Mouse (Mus musculus) MEL (cell line): ENCODE measurements around the gene Ggt1. TPM values are rescaled to one million over a fixed set of nuclear protein-coding genes. Genes with fewer than 3 reads are reported as not detected.

Experiments
- DNase-seq: peaks from one replicate; pipeline ENCODE4 v3.0.0; 2011; ENCODE audit warnings: low read depth, low spot score
- H3K27ac ChIP-seq: 2 replicates; pipeline ENCODE4 v1.5.1; 2012; ENCODE audit warnings: low read depth, mild to moderate bottlenecking, control low read depth, low read length, moderate library complexity; ENCODE audit not compliant: control insufficient read depth
- H3K27me3 ChIP-seq, 2 experiments: fragments of 150-350 bp in 1 of 2; sonication (generic) in 1 of 2; 2 replicates each; pipeline ENCODE4 v1.6.1; 2012; ENCODE audit warnings: low read length in 2 of 2, mild to moderate bottlenecking in 2 of 2, improper control_type of control experiment in 1 of 2, moderate library complexity in 1 of 2; ENCODE audit not compliant: insufficient read depth in 2 of 2, control insufficient read depth in 1 of 2
- H3K36me3 ChIP-seq, 2 experiments: 2 replicates each; pipeline ENCODE4 v1.6.1; 2012 to 2014; ENCODE audit warnings: low read length in 2 of 2, improper control_type of control experiment in 1 of 2, inconsistent platforms in 1 of 2, mild to moderate bottlenecking in 1 of 2; ENCODE audit not compliant: insufficient read depth in 2 of 2, control insufficient read depth in 1 of 2
- H3K4me1 ChIP-seq, 2 experiments: fragments of 150-350 bp in 1 of 2; sonication (generic) in 1 of 2; 2 replicates each; pipeline ENCODE4 v1.6.1; 2012; ENCODE audit warnings: low read length in 2 of 2, improper control_type of control experiment in 1 of 2, mild to moderate bottlenecking in 1 of 2; ENCODE audit not compliant: insufficient read depth in 2 of 2, control insufficient read depth in 1 of 2
- H3K4me3 ChIP-seq, 2 experiments: fragments of 150-350 bp in 1 of 2; sonication (generic) in 1 of 2; 2 replicates each; pipeline ENCODE4 v1.5.1; 2012; ENCODE audit warnings: low read depth in 2 of 2, low read length in 2 of 2, mild to moderate bottlenecking in 2 of 2, moderate library complexity in 2 of 2, control low read depth in 1 of 2, improper control_type of control experiment in 1 of 2; ENCODE audit not compliant: control insufficient read depth in 1 of 2, insufficient read depth in 1 of 2
- H3K79me2 ChIP-seq: 2 replicates; pipeline ENCODE4 v1.6.1; 2012; ENCODE audit warnings: mild to moderate bottlenecking, low read length, moderate library complexity; ENCODE audit not compliant: control insufficient read depth, poor library complexity, insufficient read depth
- H3K9ac ChIP-seq: 2 replicates; pipeline ENCODE4 v1.6.1; 2012; ENCODE audit warnings: low read depth, mild to moderate bottlenecking, control low read depth, low read length, moderate library complexity; ENCODE audit not compliant: control insufficient read depth, poor library complexity, severe bottlenecking
- H3K9me3 ChIP-seq: fragments of 150-350 bp; sonication (generic); replicated peaks from 2 replicates; pipeline ENCODE4 v1.6.1; 2012; ENCODE audit warnings: mild to moderate bottlenecking, low read length, improper control_type of control experiment, moderate library complexity; ENCODE audit not compliant: insufficient read depth
- BHLHE40 ChIP-seq: IDR thresholded peaks from 2 replicates; pipeline ENCODE4 v1.6.1; 2012; ENCODE audit warnings: low read depth, mild to moderate bottlenecking, inconsistent platforms, low read length, improper control_type of control experiment, borderline replicate concordance
- CHD1 ChIP-seq: IDR thresholded peaks from 2 replicates; pipeline ENCODE4 v1.6.1; 2012; ENCODE audit warnings: low read depth, mild to moderate bottlenecking, inconsistent platforms, low read length, improper control_type of control experiment
- CHD2 ChIP-seq: IDR thresholded peaks from 2 replicates; pipeline ENCODE4 v1.6.1; 2011; ENCODE audit warnings: low read length, improper control_type of control experiment
- CTCF ChIP-seq, 3 experiments: IDR thresholded peaks in 2 of 3; conservative IDR thresholded peaks in 1 of 3; 2 replicates each; pipeline ENCODE4 v1.5.1; 2011 to 2012; ENCODE audit warnings: low read length in 3 of 3, low read depth in 2 of 3, mild to moderate bottlenecking in 2 of 3, improper control_type of control experiment in 1 of 3, inconsistent platforms in 1 of 3, mixed read lengths in 1 of 3, moderate library complexity in 1 of 3; ENCODE audit not compliant: control insufficient read depth in 1 of 3, insufficient read depth in 1 of 3, poor library complexity in 1 of 3, severe bottlenecking in 1 of 3
- E2F4 ChIP-seq: IDR thresholded peaks from 2 replicates; pipeline ENCODE4 v1.6.1; 2011; ENCODE audit warnings: low read depth, low read length, improper control_type of control experiment, borderline replicate concordance
- ELF1 ChIP-seq: IDR thresholded peaks from 2 replicates; pipeline ENCODE4 v1.6.1; 2014; ENCODE audit warnings: low read depth, mild to moderate bottlenecking, inconsistent platforms, low read length, improper control_type of control experiment, moderate library complexity
- EP300 ChIP-seq, 2 experiments: IDR thresholded peaks; 2 replicates each; pipeline ENCODE4 v1.6.1; 2011; ENCODE audit warnings: improper control_type of control experiment in 2 of 2, low read length in 2 of 2, low read depth in 1 of 2, mild to moderate bottlenecking in 1 of 2
- ETS1 ChIP-seq: IDR thresholded peaks from 2 replicates; pipeline ENCODE4 v1.6.1; 2012; ENCODE audit warnings: low read depth, mild to moderate bottlenecking, inconsistent platforms, low read length, improper control_type of control experiment, moderate library complexity
- GABPA ChIP-seq: IDR thresholded peaks from 2 replicates; pipeline ENCODE4 v1.6.1; 2012; ENCODE audit warnings: low read depth, mild to moderate bottlenecking, inconsistent platforms, low read length, improper control_type of control experiment, moderate library complexity
- GATA1 ChIP-seq: IDR thresholded peaks from 2 replicates; pipeline ENCODE4 v1.6.1; 2011; ENCODE audit warnings: low read depth, low read length, improper control_type of control experiment
- HCFC1 ChIP-seq: IDR thresholded peaks from 2 replicates; pipeline ENCODE4 v1.6.1; 2012; ENCODE audit warnings: low read depth, mild to moderate bottlenecking, inconsistent platforms, low read length, improper control_type of control experiment, moderate library complexity
- JUND ChIP-seq: IDR thresholded peaks from 2 replicates; pipeline ENCODE4 v1.6.1; 2011; ENCODE audit warnings: low read depth, mild to moderate bottlenecking, improper control_type of control experiment, low read length
- MAFK ChIP-seq: IDR thresholded peaks from 2 replicates; pipeline ENCODE4 v1.6.1; 2011; ENCODE audit warnings: low read depth, mild to moderate bottlenecking, low read length, improper control_type of control experiment, borderline replicate concordance
- MAX ChIP-seq: IDR thresholded peaks from 2 replicates; pipeline ENCODE4 v1.6.1; 2011; ENCODE audit warnings: low read length, improper control_type of control experiment
- MAZ ChIP-seq: IDR thresholded peaks from 2 replicates; pipeline ENCODE4 v1.6.1; 2012; ENCODE audit warnings: low read depth, mild to moderate bottlenecking, inconsistent platforms, low read length, improper control_type of control experiment
- MEF2A ChIP-seq: IDR thresholded peaks from 2 replicates; pipeline ENCODE4 v1.6.1; 2014; ENCODE audit warnings: low read depth, mild to moderate bottlenecking, inconsistent platforms, low read length, improper control_type of control experiment; ENCODE audit not compliant: poor library complexity, insufficient replicate concordance, severe bottlenecking; ENCODE audit errors: extremely low read depth
- MXI1 ChIP-seq: IDR thresholded peaks from 2 replicates; pipeline ENCODE4 v1.6.1; 2011; ENCODE audit warnings: mild to moderate bottlenecking, low read depth, low read length, improper control_type of control experiment
- MYB ChIP-seq: IDR thresholded peaks from 2 replicates; pipeline ENCODE4 v1.6.1; 2011; ENCODE audit warnings: mild to moderate bottlenecking, low read depth, low read length, improper control_type of control experiment
- MYC ChIP-seq: IDR thresholded peaks from 2 replicates; pipeline ENCODE4 v1.6.1; 2011; ENCODE audit warnings: low read depth, mild to moderate bottlenecking, low read length, improper control_type of control experiment, moderate library complexity
- NELFE ChIP-seq: IDR thresholded peaks from 2 replicates; pipeline ENCODE4 v1.6.1; 2011; ENCODE audit warnings: low read depth, low read length, improper control_type of control experiment
- NRF1 ChIP-seq: IDR thresholded peaks from 2 replicates; pipeline ENCODE4 v1.6.1; 2014; ENCODE audit warnings: low read depth, mild to moderate bottlenecking, inconsistent platforms, low read length, improper control_type of control experiment, moderate library complexity; ENCODE audit not compliant: poor library complexity, insufficient read depth, severe bottlenecking
- POLR2A ChIP-seq, 2 experiments: IDR thresholded peaks; 2 replicates each; pipeline ENCODE4 v1.6.1; 2011 to 2012; ENCODE audit warnings: low read length in 2 of 2, mild to moderate bottlenecking in 2 of 2, control low read depth in 1 of 2, improper control_type of control experiment in 1 of 2, low read depth in 1 of 2, moderate library complexity in 1 of 2; ENCODE audit not compliant: control insufficient read depth in 1 of 2, insufficient read depth in 1 of 2, poor library complexity in 1 of 2
- POLR2AphosphoS2 ChIP-seq: IDR thresholded peaks from 2 replicates; pipeline ENCODE4 v1.6.1; 2011; ENCODE audit warnings: low read length, improper control_type of control experiment
- POLR2AphosphoS5 ChIP-seq: IDR thresholded peaks from 2 replicates; pipeline ENCODE4 v1.6.1; 2012; ENCODE audit warnings: low read depth, borderline replicate concordance, mild to moderate bottlenecking, inconsistent platforms, low read length, moderate library complexity, mixed read lengths
- RAD21 ChIP-seq: IDR thresholded peaks from 2 replicates; pipeline ENCODE4 v1.6.1; 2011; ENCODE audit warnings: mild to moderate bottlenecking, low read depth, low read length, improper control_type of control experiment
- RCOR1 ChIP-seq: IDR thresholded peaks from 2 replicates; pipeline ENCODE4 v1.6.1; 2012; ENCODE audit warnings: low read depth, mild to moderate bottlenecking, inconsistent platforms, low read length, improper control_type of control experiment
- SIN3A ChIP-seq: IDR thresholded peaks from 2 replicates; pipeline ENCODE4 v1.6.1; 2012; ENCODE audit warnings: low read length, improper control_type of control experiment, inconsistent platforms
- SMC3 ChIP-seq: IDR thresholded peaks from 2 replicates; pipeline ENCODE4 v1.6.1; 2011; ENCODE audit warnings: low read depth, low read length, improper control_type of control experiment
- TAL1 ChIP-seq: IDR thresholded peaks from 2 replicates; pipeline ENCODE4 v1.6.1; 2012; ENCODE audit warnings: mild to moderate bottlenecking, inconsistent platforms, low read length, moderate library complexity, mixed read lengths
- TBP ChIP-seq: IDR thresholded peaks from 2 replicates; pipeline ENCODE4 v1.8.0; 2011; ENCODE audit warnings: low read depth, low read length, improper control_type of control experiment
- TCF12 ChIP-seq: IDR thresholded peaks from 2 replicates; pipeline ENCODE4 v1.6.1; 2014; ENCODE audit warnings: low read depth, mild to moderate bottlenecking, inconsistent platforms, low read length, improper control_type of control experiment, moderate library complexity
- UBTF ChIP-seq: IDR thresholded peaks from 2 replicates; pipeline ENCODE4 v1.6.1; 2012; ENCODE audit warnings: low read depth, mild to moderate bottlenecking, inconsistent platforms, low read length, improper control_type of control experiment, moderate library complexity, borderline replicate concordance; ENCODE audit not compliant: insufficient read depth
- USF1 ChIP-seq: IDR thresholded peaks from 2 replicates; pipeline ENCODE4 v1.6.1; 2014; ENCODE audit warnings: low read depth, mild to moderate bottlenecking, inconsistent platforms, low read length, improper control_type of control experiment, moderate library complexity
- USF2 ChIP-seq, 2 experiments: IDR thresholded peaks; 2 replicates each; pipeline ENCODE4 v1.6.1; 2011 to 2012; ENCODE audit warnings: improper control_type of control experiment in 2 of 2, low read length in 2 of 2, borderline replicate concordance in 1 of 2, inconsistent platforms in 1 of 2, low read depth in 1 of 2, mild to moderate bottlenecking in 1 of 2; ENCODE audit not compliant: insufficient read depth in 1 of 2
- ZC3H11A ChIP-seq: IDR thresholded peaks from 2 replicates; pipeline ENCODE4 v1.6.1; 2012; ENCODE audit warnings: low read depth, mild to moderate bottlenecking, inconsistent platforms, low read length, improper control_type of control experiment
- ZKSCAN1 ChIP-seq: IDR thresholded peaks from 2 replicates; pipeline ENCODE4 v1.6.1; 2012; ENCODE audit warnings: low read depth, mild to moderate bottlenecking, inconsistent platforms, low read length, improper control_type of control experiment, moderate library complexity
- ZMIZ1 ChIP-seq: IDR thresholded peaks from 2 replicates; pipeline ENCODE4 v1.6.1; 2012; ENCODE audit warnings: low read depth, mild to moderate bottlenecking, inconsistent platforms, low read length, improper control_type of control experiment, moderate library complexity
- ZNF384 ChIP-seq: IDR thresholded peaks from 2 replicates; pipeline ENCODE4 v1.6.1; 2012; ENCODE audit warnings: low read depth, mild to moderate bottlenecking, inconsistent platforms, low read length, improper control_type of control experiment
- polyA plus RNA-seq, 2 experiments: library from polyadenylated mRNA; stranded (reverse) in 1 of 2; unstranded in 1 of 2; fragments of >175 nt in 1 of 2; fragments of >200 nt in 1 of 2; gene quantifications; 2 replicates each; pipeline versions ENCODE4 v1.2.1 to v1.2.4; 2012; ENCODE audit warnings: low replicate concordance in 2 of 2, low read depth in 1 of 2; ENCODE audit not compliant: insufficient read length in 2 of 2, insufficient read depth in 1 of 2, missing spikeins in 1 of 2
- total RNA-seq: library from RNA; depleted of rRNA; stranded (reverse); fragments of 300-350 nt; gene quantifications from 2 replicates; pipeline ENCODE4 v1.2.3, GENCODE M21; 2012

Ggt1 gene
- total and polyA plus RNA-seq, 3 experiments, result 0.46 to 3.2 TPM; not detected in 1

DNA sequence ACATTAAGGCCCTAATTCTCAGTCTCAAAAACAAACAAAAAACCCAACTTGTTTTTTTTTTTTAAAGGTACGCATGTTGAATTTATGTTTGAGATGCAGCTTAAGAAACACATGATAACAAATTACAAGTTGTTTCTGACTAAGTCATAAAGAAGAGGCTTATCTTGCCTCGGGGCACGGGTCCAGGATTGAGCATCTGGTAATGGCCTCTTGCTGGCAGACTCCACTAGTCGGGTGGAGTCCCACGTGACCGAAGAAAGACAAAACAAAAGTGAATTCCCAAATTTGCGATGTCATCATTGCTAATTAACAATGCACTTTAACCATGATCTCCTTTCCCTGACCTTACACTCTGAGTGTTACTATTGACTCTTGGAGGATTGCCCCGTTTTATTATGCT is 34.6 kb downstream of the Ggt1 start:
- H3K9me3 ChIP-seq, result no peaks in the 10 kb centered on the region
- DNase-seq, result peak; percentile 85
- H3K9ac ChIP-seq, result no peak overlapping the region
- H3K36me3 ChIP-seq, result peaks cover 0 to 13% of the 10 kb centered on the region in 2 experiments; a peak in 2 of 4 replicates
- H3K4me3 ChIP-seq, result no peak overlapping the region
- H3K27me3 ChIP-seq, result 0 out of 4 replicates have a peak, but pooled peaks cover 0 to 2% of the 10 kb centered on the region in 2 experiments
- peaks cover 8 to 24% of the 10 kb centered on the region in 2 experiments for H3K4me1 ChIP-seq
- H3K27ac ChIP-seq, result no peak overlapping the region
- H3K79me2 ChIP-seq, result no peaks in the 10 kb centered on the region
- TF ChIP-seq MYC (peak; percentile 43; the same call in 1 of the 2 replicates), RAD21 (no peak), JUND (no peak), GATA1 (peak; percentile 81), ZC3H11A (no peak), TAL1 (no peak), SMC3 (no peak), ZNF384 (peak; percentile 71), POLR2A (IDR thresholded peaks at IDR 0.05; ENCODE audit: control insufficient read depth in 1 of 2, insufficient read depth in 1 of 2, low read depth in 1 of 2, low read length in 2 of 2, poor library complexity in 1 of 2) (no peak), SIN3A (peak; percentile 74), USF1 (peak; percentile 95), UBTF (no peak), ELF1 (no peak), MAFK (no peak; the same call in 1 of the 2 replicates), BHLHE40 (peak; percentile 91), EP300 (IDR thresholded peaks at IDR 0.05; ENCODE audit: low read depth in 1 of 2, low read length in 2 of 2) (peak in 1 of 2 experiments; percentile 44; a peak in 1 of 4 replicates), CHD1 (no peak), NRF1 (no peak), MAZ (no peak), MAX (peak; percentile 91), NELFE (no peak), CHD2 (no peak), RCOR1 (peak; percentile 76), ETS1 (peak; percentile 97), HCFC1 (no peak), GABPA (no peak), MXI1 (peak; percentile 71; the same call in 1 of the 2 replicates), ZKSCAN1 (no peak), USF2 (IDR thresholded peaks at IDR 0.05; ENCODE audit: borderline replicate concordance in 1 of 2, insufficient read depth in 1 of 2, low read depth in 1 of 2, low read length in 2 of 2) (peak; percentile 29 to 74; a peak in 2 of 4 replicates), POLR2AphosphoS5 (no peak), ZMIZ1 (no peak), TCF12 (peak; percentile 47), TBP (peak; percentile 60; the same call in 1 of the 2 replicates), MEF2A (no peak), CTCF (IDR thresholded peaks at IDR 0.05 in 2 of 3, conservative IDR thresholded peaks at IDR 0.05 in 1 of 3; ENCODE audit: control insufficient read depth in 1 of 3, insufficient read depth in 1 of 3, low read depth in 2 of 3, low read length in 3 of 3, poor library complexity in 1 of 3, severe bottlenecking in 1 of 3) (no peak), MYB (no peak), E2F4 (no peak), POLR2AphosphoS2 (no peak)
